Mouse (Mus musculus): ENCODE measurements around the gene Olfr657. TPM values are rescaled to one million over a fixed set of nuclear protein-coding genes. Genes with fewer than 3 reads are reported as not detected.

The Olfr657 gene
- polyA plus RNA-seq (2017; shearing (Covaris generic)): not detected

DNA sequence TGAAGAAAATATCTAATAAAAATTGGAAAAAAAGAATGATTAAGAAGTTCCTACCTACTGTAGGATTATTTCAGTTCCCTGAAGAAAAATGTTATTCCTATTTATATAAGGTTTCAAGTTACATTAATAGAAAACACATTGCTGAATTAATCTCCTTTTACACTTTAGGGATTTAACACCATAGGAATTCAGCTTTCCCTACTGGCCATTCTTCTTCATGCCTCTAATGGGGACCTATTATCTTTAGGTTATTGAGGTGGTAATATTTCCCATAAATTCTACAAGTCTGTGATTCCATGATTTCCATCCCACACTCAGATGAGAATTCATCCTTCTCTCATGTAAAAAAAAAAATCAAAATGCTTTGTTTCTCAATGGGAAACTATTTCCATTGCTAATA is at the start of gene Olfr657:
Gene Olfr657 (plus strand): TSS at position 301 of the 400 bp plus-strand sequence.

DNA sequence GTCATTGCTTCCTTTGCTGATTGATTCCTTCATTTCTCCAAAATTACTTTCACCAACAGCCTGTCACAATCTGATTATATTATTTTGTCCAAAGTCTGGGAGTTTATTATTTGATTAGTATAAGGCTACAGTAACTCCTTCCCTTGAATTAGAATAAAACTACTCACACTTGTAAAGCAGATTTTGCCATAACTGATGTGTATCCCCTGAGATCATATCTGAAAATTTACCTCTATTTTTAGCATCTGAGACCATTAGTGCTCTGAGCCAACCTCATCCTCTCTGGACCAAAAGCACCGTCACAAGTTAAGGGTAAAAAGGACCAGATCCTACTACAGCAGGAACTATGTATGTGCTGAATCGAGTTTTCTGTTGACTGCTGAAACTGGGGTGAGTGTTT is 47.6 kb upstream of the Olfr657 start, which contains the start of gene Olfr653:
Gene Olfr653 (plus strand): TSS at position 301 of the 400 bp plus-strand sequence.

DNA sequence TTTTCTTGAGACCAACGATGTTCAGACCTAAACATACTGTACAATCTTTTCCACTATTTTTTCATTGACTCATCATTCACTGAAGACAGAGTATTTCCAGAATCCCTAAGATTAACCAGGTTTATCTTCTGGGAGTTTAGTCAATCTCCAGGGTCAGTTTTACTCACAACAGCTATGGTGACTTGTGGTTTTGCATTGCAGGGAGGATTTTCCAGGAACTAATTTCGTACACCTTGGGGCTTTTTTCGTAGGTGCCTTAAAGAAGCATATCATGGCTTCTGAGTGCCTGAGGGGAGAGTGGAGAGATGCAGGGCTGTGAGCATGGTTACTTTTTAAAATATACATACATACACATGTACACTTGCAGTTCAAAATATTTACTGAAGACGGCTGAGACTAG is 37.9 kb upstream of the Olfr657 start, which contains the start of gene Olfr654:
Gene Olfr654 (plus strand): TSS at position 301 of the 400 bp plus-strand sequence.

DNA sequence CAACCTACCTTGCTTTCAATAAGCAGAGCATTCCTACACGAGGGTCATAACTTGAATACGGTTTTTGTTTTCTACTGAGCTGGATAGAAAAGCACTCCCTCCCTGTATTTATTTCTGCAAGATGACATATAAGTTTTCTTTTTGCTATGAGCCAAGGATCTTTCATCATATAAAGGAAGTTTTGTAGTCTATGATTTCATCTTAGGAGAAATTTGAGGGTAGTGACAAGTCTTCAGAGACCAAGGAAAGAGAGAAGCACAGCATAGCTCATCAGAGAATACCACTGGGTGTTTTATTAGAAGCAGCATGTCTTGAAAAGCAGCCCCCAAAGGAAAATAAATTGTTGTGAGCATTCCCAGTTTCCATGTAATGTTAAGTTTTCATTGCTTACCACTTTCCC is 22.9 kb upstream of the Olfr657 start, which contains the start of gene Olfr655:
Gene Olfr655 (minus strand): TSS at position 101 of the 400 bp plus-strand sequence.

DNA sequence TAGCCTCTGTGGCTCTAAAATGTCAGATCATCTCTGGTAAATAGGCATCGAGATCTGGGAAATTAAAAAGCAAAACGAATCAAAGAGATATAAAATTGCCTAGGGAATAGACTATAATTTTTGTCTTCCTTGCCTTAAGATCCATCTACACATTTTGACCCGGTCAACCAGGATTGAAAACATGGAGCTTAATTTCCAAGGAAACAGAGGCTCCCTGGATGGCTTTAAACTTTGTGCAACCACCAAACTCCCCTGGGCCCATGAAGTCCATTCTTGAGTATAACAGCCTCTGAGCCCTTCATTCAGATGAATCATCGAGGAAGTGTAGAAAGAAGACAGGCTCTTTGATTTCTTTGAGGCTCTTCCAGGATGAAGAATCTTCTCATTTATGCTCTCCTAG is 10.9 kb upstream of the Olfr657 start, which contains the start of gene Olfr656:
Gene Olfr656 (plus strand): TSS at position 301 of the 400 bp plus-strand sequence.

DNA sequence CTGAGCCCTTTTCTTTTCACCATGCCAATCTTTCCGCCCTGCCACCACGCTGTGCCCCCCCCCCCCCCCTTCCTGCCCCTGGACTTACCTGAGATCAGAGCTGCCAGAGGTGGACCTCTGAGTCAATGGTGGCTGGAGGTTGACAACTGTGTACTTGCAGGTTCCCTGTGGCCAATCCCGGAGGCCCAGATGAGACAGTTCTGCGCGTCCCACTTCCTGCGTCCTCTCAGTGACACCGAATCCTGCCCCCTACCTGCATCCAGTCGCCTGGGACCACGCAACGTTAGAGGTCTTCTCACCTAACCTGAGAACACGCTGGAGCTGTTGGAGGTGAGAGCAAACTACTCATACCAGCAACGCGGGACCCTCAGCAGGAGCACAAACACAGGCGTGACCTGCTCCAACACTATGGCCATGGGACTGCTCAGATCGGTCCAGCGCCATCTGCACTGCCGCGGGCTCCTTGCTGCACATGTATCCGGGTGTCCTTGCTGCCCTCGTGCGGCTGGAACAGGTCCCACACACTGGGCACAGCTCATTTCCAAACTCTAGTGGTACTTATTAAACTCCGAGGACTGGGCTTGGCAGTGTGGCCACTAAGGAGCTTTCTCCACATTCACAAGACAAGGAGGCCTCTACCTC is 22.4 kb downstream of the Olfr657 start, which contains the start of gene Olfr658:
Gene Olfr658 (minus strand): TSS at position 465 of the 642 bp plus-strand sequence.

DNA sequence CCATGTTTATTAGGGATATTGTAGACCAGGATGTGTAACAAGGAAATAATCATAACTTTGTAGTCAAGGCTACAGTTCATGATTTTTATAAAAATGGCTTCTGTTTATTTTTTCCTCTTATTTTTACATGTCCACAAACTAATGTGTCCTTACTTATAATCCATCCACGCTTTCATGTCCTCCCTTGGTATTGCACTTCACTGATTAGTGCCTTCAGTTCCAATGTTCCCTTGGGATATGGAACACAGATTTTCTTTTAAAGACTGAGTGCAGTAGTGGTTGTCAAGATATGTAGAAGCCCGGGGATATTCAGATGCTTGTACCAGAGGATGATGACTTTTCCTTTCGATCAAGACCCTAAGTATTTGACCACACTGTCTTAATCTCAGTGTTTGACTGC is 41.9 kb downstream of the Olfr657 start, which contains the start of gene Olfr659:
Gene Olfr659 (plus strand): TSS at position 301 of the 400 bp plus-strand sequence.

DNA sequence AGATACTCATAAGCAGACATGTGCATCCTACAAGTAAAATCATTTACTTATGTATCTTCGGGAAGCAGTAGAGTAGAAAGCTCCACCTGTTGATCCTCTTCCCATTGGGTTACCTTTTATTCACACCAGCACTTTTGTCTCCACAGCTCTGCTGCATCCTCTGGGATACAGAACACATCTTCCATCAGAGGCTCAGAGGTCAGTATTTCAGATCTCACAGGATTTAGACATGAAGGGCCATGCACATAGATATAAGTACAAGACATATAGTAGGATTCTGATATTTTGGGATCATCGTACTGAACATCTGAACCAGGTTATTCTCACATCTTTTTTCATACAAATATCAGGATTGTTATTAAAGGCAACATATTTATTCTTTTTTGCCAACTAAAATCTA is 61.6 kb downstream of the Olfr657 start, which contains the start of gene Olfr661:
Gene Olfr661 (plus strand): TSS at position 301 of the 400 bp plus-strand sequence.

Other genes with a start within 250 kb of the Olfr657 start
- 2.7 TPM for gene Trim30c, start 224.0 kb upstream of the Olfr657 start, polyA plus RNA-seq (2017; shearing (Covaris generic))
- 76.5 TPM for gene Trim30a, start 159.6 kb upstream of the Olfr657 start, polyA plus RNA-seq (2017; shearing (Covaris generic))
- 30.9 TPM for gene Trim30d, start 116.9 kb upstream of the Olfr657 start, polyA plus RNA-seq (2017; shearing (Covaris generic))
- gene Olfr651, start 74.7 kb upstream of the Olfr657 start, polyA plus RNA-seq (2017; shearing (Covaris generic)): not detected
- not detected for gene Olfr652, start 63.9 kb upstream of the Olfr657 start, polyA plus RNA-seq (2017; shearing (Covaris generic))
- gene Olfr653, start 47.5 kb upstream of the Olfr657 start, polyA plus RNA-seq (2017; shearing (Covaris generic)): not detected
- not detected for gene Olfr654, start 37.8 kb upstream of the Olfr657 start, polyA plus RNA-seq (2017; shearing (Covaris generic))
- gene Olfr655, start 23.0 kb upstream of the Olfr657 start, polyA plus RNA-seq (2017; shearing (Covaris generic)): not detected
- gene Olfr656, start 10.8 kb upstream of the Olfr657 start, polyA plus RNA-seq (2017; shearing (Covaris generic)): not detected
- gene Olfr658, start 22.5 kb downstream of the Olfr657 start, polyA plus RNA-seq (2017; shearing (Covaris generic)): not detected
- not detected for gene Olfr659, start 42.0 kb downstream of the Olfr657 start, polyA plus RNA-seq (2017; shearing (Covaris generic))
- gene Olfr661, start 61.7 kb downstream of the Olfr657 start, polyA plus RNA-seq (2017; shearing (Covaris generic)): not detected
- not detected for gene Usp17le, start 152.7 kb downstream of the Olfr657 start, polyA plus RNA-seq (2017; shearing (Covaris generic))
- gene Usp17lb, start 217.8 kb downstream of the Olfr657 start, polyA plus RNA-seq (2017; shearing (Covaris generic)): not detected
- 0.10 TPM for gene Usp17la, start 232.2 kb downstream of the Olfr657 start, polyA plus RNA-seq (2017; shearing (Covaris generic))

Data from activated CD4-positive, CD25-positive, alpha-beta regulatory T cell, adult 9 weeks (primary cell).